8 mouse cellular contexts compared by ENCODE assay signal in the genomic region with DNA sequence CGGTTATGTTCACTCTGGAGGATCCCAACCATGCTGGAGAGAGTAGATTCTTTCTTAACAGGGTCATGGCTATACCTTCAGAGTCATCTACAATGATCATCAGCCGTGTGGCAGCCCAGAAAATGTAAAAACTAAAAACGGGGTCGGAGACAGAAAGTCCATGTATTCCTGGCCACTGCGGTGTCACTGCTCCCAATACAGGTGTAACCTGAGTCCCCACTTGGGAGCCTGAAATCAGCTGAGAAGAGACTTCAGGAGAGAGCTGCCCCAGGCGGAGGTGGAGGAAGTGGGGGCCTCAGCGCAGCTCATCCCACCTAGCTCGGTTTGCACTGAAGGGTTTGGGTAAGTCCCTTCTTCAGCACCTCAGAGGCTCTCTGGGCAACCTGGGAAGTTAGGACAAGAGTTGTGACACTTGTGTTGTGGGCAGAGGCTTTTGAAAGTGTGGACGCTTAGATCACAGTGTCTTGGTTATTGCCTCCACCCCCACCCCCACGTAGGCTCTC. TPM values are rescaled to one million over a fixed set of nuclear protein-coding genes. Genes with fewer than 3 reads are reported as not detected.
DNase-seq lines count a peak whose midpoint lies in the region; ATAC-seq and TF ChIP-seq lines count a peak whose summit lies in the region.

No protein-coding gene starts in this region.

- H3K4me2 ChIP-seq in forebrain, postnatal 0 days (ENCODE audit: low read depth), result peak overlapping the region; percentile 65

- peaks cover 12% of the 10 kb centered on the region for H3K4me1 ChIP-seq in heart, embryonic 10.5 days
- H3K4me1 ChIP-seq in ES-E14 (ENCODE audit: control insufficient read depth in 2 of 2, insufficient read depth in 2 of 2, low read length in 2 of 2, poor library complexity in 1 of 2), result peaks cover 0 to 3% of the 10 kb centered on the region in 2 experiments; a peak in 1 of 4 replicates
- peaks cover 7% of the 10 kb centered on the region; the same call in 1 of the 2 replicates for H3K4me1 ChIP-seq in forebrain, postnatal 0 days (ENCODE audit: insufficient read depth)

- peak overlapping the region; percentile 86 for H3K27ac ChIP-seq in heart, embryonic 10.5 days
- H3K27ac ChIP-seq in ES-E14 (ENCODE audit: insufficient read depth, low read depth, low read length, poor library complexity, severe bottlenecking), result no peak overlapping the region
- peak overlapping the region; percentile 47; the same call in 1 of the 2 replicates for H3K27ac ChIP-seq in forebrain, postnatal 0 days (ENCODE audit: low read depth, low read length)

- TF ChIP-seq CTCF in forebrain, postnatal 0 days (IDR thresholded peaks at IDR 0.05; ENCODE audit: low read depth), result no peak

- DNase-seq in heart, embryonic 10.5 days (ENCODE audit: low spot score), result no peak
- DNase-seq in heart, adult 18-20 months, result no peak
- no peak for DNase-seq in ES-E14 (ENCODE audit: low read depth, low spot score)
- no peak for DNase-seq in forebrain, postnatal 0 days
- no peak for DNase-seq in retina, embryonic 14.5 days (ENCODE audit: low spot score)
- DNase-seq in layer of hippocampus, postnatal 10 days (ENCODE audit: low spot score in 2 of 2), result no peak

- no peaks in the 10 kb centered on the region for H3K36me3 ChIP-seq in heart, embryonic 10.5 days
- no peaks in the 10 kb centered on the region for H3K36me3 ChIP-seq in ES-E14 (ENCODE audit: control insufficient read depth, insufficient read depth, low read length, poor library complexity, severe bottlenecking)
- no peaks in the 10 kb centered on the region for H3K36me3 ChIP-seq in forebrain, postnatal 0 days (ENCODE audit: insufficient read depth)

- in situ Hi-C loops in ES-E14 (cut with MboI; ENCODE audit: low sequenced_read_pairs in 2 of 2, unreplicated experiment in 2 of 2), result loop anchor here (5.0 kb wide), 1 partner anchor 111 kb away; no protein-coding TSS in a partner anchor

- H3K27me3 ChIP-seq in heart, embryonic 10.5 days (ENCODE audit: insufficient read depth, poor library complexity, severe bottlenecking), result no peaks in the 10 kb centered on the region
- no peaks in the 10 kb centered on the region for H3K27me3 ChIP-seq in forebrain, postnatal 0 days (ENCODE audit: insufficient read depth, low read length)

- peak overlapping the region; percentile 36; the same call in 1 of the 2 replicates for H3K9ac ChIP-seq in ES-E14 (ENCODE audit: insufficient read depth, low read depth, low read length, poor library complexity, severe bottlenecking)
- peak overlapping the region; percentile 61 for H3K9ac ChIP-seq in forebrain, postnatal 0 days

- 45% methylated on average over 10 of the region's 10 CpGs for WGBS in heart, embryonic 10.5 days
- 56% methylated on average over 10 of the region's 10 CpGs for WGBS in forebrain, postnatal 0 days

- peak overlapping the region; percentile 72 for H3K4me3 ChIP-seq in heart, embryonic 10.5 days
- H3K4me3 ChIP-seq in ES-E14 (ENCODE audit: insufficient read depth in 1 of 2, low read depth in 1 of 2, low read length in 2 of 2, poor library complexity in 1 of 2, severe bottlenecking in 1 of 2), result peak overlapping the region; percentile 47 to 75; a peak in 3 of 4 replicates
- peak overlapping the region; percentile 42 for H3K4me3 ChIP-seq in forebrain, postnatal 0 days (ENCODE audit: low read depth, low read length)

- H3K9me3 ChIP-seq in heart, embryonic 10.5 days, result no peaks in the 10 kb centered on the region
- no peaks in the 10 kb centered on the region for H3K9me3 ChIP-seq in ES-E14 (ENCODE audit: control insufficient read depth, insufficient read depth, low read depth, low read length)
- no peaks in the 10 kb centered on the region for H3K9me3 ChIP-seq in forebrain, postnatal 0 days (ENCODE audit: low read length)

- no peak for ATAC-seq in forebrain, postnatal 0 days
- ATAC-seq in megakaryocyte, adult 5-6 weeks (ENCODE audit: poor library complexity, severe bottlenecking), result 0 out of 2 replicates have a peak, but pooled peaks have one; percentile 1
- no peak for ATAC-seq in erythroid progenitor cell, adult 5-6 weeks (replicated peaks; ENCODE audit: low FRiP score, poor library complexity, severe bottlenecking)

TF ChIP-seq in ES-E14, 5 proteins besides CTCF, POLR2A, EP300 and RAD21:
- TF ChIP-seq ZC3H11A (IDR thresholded peaks at IDR 0.05; ENCODE audit: borderline replicate concordance, low read depth, low read length) (no peak), CHD2 (IDR thresholded peaks at IDR 0.05; ENCODE audit: low read depth, low read length) (no peak), MAFK (IDR thresholded peaks at IDR 0.05; ENCODE audit: insufficient read depth, low read depth, low read length) (no peak), HCFC1 (IDR thresholded peaks at IDR 0.05; ENCODE audit: borderline replicate concordance, insufficient read depth, low read length) (no peak), ZNF384 (IDR thresholded peaks at IDR 0.05; ENCODE audit: low read depth, low read length) (no peak)

RNA-seq across cellular contexts. Expression of gene Capg, which starts 6.1 kb away (rescaled TPM):
- 23.2 and 23.8 TPM in 2 replicates for polyA plus RNA-seq in heart, embryonic 10.5 days (2016; fragmentation: Nextera tagmentation; extraction: Ambion mirVana)
- total RNA-seq in heart, adult 18-20 months (2021), result 10 to 100 TPM in 1 of 2 experiments, 1 to 10 TPM in 1; 9.4 to 11.9 TPM
- total RNA-seq in ES-E14 (2012; rRNA removed), result 41.8 and 58.4 TPM in 2 replicates
- 6.7 and 8.9 TPM in 2 replicates for total RNA-seq in forebrain, postnatal 0 days (2014; rRNA removed)
- polyA plus RNA-seq in forebrain, postnatal 0 days (2015; fragmentation: Nextera tagmentation; extraction: Ambion mirVana), result 7.1 and 7.6 TPM in 2 replicates
- total RNA-seq in megakaryocyte, adult 5-6 weeks (2015), result 164 and 167 TPM in 2 replicates
- total RNA-seq in megakaryocyte, adult 5-6 weeks (2017), result 341 and 407 TPM in 2 replicates
- 1 to 10 TPM; 2.1 to 3.4 TPM for total RNA-seq in layer of hippocampus, postnatal 10 days (2021)
- total RNA-seq in erythroid progenitor cell, adult 5-6 weeks (2015; ENCODE audit: low replicate concordance), result 9.0 and 15.5 TPM in 2 replicates
- 12.6 and 28.6 TPM in 2 replicates for total RNA-seq in erythroid progenitor cell, adult 5-6 weeks (2017; ENCODE audit: low replicate concordance)

RNA-seq across cellular contexts. Expression of gene Sh2d6, which starts 16.5 kb away (rescaled TPM):
- polyA plus RNA-seq in heart, embryonic 10.5 days (2016; fragmentation: Nextera tagmentation; extraction: Ambion mirVana), result 0.15 TPM in 1 of 2 replicates, not detected in the other
- under 1 TPM in 1 of 2 experiments, not detected in 1; 0.25 TPM for total RNA-seq in heart, adult 18-20 months (2021)
- total RNA-seq in ES-E14 (2012; rRNA removed), result not detected in 2 replicates
- 0.24 and 0.38 TPM in 2 replicates for total RNA-seq in forebrain, postnatal 0 days (2014; rRNA removed)
- 0.21 and 0.47 TPM in 2 replicates for polyA plus RNA-seq in forebrain, postnatal 0 days (2015; fragmentation: Nextera tagmentation; extraction: Ambion mirVana)
- 0.25 TPM in 1 of 2 replicates, not detected in the other for total RNA-seq in megakaryocyte, adult 5-6 weeks (2015)
- 0.18 TPM in 1 of 2 replicates, not detected in the other for total RNA-seq in megakaryocyte, adult 5-6 weeks (2017)
- total RNA-seq in layer of hippocampus, postnatal 10 days (2021), result under 1 TPM; 0.67 to 0.78 TPM
- total RNA-seq in erythroid progenitor cell, adult 5-6 weeks (2015; ENCODE audit: low replicate concordance), result not detected in 2 replicates
- total RNA-seq in erythroid progenitor cell, adult 5-6 weeks (2017; ENCODE audit: low replicate concordance), result not detected in 2 replicates
